Mouse (Mus musculus) natural killer cell, adult 2 months (primary cell): ENCODE measurements around the gene Igll1.
A peak's percentile ranks its signal among the peaks of the same experiment; 100 is the strongest.
"Not testable (repeated sequence)": the region's sequence is repeated elsewhere in the genome, so short reads cannot be mapped to it uniquely, and the experiment has no call there.

Source experiments
- DNase-seq, 2 experiments: peaks; one replicate each; pipeline ENCODE4 v3.0.0; 2022; ENCODE audit warnings: low spot score in 2 of 2

Igll1 gene

DNA sequence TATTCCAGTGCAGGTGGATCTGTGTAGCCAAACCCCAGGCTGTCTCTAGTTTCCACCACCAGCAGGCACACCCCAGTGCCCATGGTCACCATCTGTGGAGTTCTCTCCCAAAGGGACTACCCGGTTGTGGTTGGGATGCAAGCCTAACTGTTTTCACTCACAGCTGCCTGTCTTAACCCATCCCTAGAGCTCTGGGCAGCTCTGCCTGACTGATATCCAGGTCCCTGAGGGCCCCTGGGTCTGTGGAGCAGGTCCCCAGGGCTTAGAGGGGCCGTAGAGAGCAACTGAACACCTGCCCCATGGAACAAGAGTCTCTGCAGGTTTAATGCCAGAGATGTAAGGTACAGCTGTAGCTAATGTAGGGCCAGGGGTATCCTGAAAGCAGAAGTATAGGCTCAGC lies at the start of gene Igll1:
Igll1 (minus strand) TSS at position 8 of the 400 bp plus-strand sequence.
- DNase-seq, result no peak

DNA sequence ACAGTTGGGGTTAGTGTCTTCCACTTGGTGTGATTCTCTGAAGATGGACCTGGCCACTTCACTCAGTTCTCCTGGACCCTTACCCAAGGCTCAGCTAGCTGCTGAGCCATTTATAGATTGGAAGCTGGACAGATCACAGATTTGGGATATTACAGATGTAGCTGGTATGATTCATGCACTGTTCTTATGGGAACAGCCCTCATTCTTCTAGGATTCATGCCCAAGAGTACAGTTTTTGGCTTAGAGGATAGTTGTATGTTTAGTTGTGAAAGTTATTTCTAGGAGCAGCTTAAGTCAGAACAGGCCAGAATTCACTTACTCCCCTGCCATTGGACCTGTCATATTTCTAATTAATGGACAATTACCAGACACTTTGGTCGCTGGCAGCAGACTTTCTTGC lies 49.7 kb upstream of the Igll1 start:
- no peak for DNase-seq

- peak; percentile 54 to 67 for DNase-seq
Measured at GRCm38 (mm10) chr16:16911641-16912597, 48.1 kb upstream of the Igll1 start.

DNA sequence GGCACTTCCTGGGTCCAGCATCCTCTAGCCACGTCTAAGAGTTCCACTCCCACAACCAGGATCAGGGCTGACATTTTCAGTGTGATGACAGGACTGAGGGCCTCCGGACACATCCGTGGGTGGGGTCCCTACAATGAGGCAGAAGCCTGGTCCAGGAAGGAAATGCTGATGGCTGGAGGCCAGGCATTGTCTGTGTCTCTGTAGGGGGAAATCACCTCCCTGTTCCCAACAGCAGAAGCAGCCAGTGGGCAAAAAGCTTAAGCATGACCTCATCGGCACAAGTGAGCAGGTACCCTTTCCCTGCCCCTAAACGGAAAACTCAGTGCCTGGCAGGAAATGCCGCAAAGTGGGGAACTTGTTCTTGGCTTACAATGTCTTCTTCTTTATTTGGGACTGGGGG lies 44.0 kb upstream of the Igll1 start:
- DNase-seq, result no peak

DNA sequence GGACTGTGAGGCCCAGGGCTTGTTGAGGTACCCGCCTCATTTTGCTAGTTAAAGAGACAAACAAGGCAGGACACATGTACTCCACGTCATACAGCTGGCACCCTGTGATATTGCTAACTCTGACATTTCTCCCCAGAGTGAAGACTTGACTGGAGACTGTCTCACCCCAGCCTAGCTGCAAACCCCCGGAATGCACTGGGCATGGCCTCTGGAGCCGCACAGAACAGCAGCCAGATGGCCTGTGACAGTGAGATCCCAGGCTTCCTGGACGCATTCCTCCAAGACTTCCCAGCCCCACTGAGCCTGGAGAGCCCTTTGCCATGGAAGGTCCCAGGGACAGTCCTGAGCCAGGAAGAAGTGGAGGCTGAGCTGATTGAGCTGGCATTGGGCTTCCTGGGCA lies 39.4 kb upstream of the Igll1 start:
- no peak for DNase-seq

DNA sequence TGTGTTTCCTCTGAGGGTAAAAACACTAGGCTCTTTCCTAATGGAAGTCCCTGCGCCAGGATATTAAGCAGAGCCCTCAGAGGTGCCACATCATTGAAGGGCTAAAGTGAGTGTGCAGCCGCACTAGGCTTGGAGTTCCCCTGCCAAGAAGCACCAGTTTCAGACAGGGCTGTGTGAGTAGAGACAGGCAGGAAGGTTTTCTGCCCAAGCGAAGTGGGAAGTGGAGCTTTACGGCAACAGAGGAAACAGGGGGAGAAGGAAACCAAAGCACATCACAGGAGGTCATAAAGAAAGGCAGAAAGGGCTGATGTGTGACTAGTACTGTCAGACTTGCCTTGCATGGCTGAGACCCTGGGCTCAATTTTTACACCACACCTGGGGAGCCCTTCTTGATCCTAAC lies 38.5 kb upstream of the Igll1 start:
- no peak for DNase-seq

DNA sequence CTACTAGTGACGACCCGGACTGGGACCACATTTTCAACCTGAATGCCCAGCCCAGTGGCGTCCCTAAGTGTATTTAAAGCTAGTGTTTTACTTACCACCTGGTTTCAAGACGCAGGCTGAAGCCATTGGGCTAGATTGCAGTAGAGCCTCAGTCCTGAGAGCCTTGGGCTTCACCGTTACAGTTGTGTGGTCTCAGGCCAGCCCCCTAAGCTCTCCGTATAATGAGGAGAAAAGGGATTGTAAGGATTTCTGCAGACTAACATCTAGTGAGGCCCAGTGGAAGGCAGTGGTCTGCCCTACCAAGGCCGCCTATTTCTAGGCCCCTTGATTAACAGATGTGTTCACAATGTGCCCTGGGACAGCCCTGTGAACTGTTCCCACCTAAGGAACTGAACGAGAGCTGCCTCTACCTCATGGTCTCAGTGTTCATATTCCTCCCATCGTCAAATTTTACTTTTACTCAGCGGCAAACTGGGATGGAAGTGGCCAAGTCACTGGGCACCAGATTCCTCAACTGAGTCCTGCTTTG lies 33.3 kb upstream of the Igll1 start:
- no peak for DNase-seq

- peak; percentile 94 to 96 for DNase-seq
Measured at GRCm38 (mm10) chr16:16896382-16897055, 32.7 kb upstream of the Igll1 start, which contains the start of gene Ppm1f. TSS of gene Ppm1f (plus strand) at chr16:16896469.

GRCm38 (mm10) chr16:16896015-16896381 lies 32.2 kb upstream of the Igll1 start:
- DNase-seq, result no peak

- DNase-seq, result no peak
Measured at GRCm38 (mm10) chr16:16892366-16892765, 28.6 kb upstream of the Igll1 start.

DNA sequence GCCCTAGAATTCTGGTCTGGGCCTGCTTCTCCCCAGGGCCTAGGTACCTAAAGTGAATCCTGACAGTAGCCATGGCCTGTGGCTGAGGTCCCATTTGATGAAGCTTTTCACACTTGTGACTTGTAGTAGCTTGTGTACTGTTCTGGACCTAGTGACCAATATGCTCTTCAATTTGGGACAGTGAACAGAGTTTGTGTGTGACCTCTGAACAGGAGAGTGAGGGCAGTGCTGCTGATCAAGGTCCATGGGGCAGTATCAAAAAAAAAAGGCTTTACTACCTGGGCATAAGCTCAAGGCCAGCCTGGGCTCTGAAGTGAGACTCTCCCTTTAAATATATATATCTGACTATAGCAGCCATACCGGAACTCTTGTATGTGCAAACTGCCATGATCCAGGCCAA lies 24.6 kb upstream of the Igll1 start:
- DNase-seq, result no peak

DNA sequence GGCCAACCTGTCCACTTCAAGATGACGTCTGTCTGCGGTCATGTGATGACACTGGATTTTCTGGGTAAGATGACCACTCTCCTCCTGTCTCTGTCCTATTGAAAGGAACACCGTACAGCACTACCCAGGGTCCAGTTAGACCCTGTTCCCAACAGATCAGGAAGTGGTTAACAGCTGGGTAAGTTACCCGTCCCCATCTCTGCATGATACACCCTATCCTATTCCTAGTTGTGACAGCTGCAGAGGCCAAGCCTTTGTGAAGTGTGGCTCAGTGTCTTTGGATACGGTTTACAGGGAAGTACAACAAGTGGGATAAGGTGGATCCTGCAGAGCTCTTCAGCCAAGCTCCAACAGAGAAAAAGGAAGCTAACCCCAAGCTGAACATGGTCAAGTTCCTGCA lies 15.2 kb upstream of the Igll1 start:
- no peak for DNase-seq

DNA sequence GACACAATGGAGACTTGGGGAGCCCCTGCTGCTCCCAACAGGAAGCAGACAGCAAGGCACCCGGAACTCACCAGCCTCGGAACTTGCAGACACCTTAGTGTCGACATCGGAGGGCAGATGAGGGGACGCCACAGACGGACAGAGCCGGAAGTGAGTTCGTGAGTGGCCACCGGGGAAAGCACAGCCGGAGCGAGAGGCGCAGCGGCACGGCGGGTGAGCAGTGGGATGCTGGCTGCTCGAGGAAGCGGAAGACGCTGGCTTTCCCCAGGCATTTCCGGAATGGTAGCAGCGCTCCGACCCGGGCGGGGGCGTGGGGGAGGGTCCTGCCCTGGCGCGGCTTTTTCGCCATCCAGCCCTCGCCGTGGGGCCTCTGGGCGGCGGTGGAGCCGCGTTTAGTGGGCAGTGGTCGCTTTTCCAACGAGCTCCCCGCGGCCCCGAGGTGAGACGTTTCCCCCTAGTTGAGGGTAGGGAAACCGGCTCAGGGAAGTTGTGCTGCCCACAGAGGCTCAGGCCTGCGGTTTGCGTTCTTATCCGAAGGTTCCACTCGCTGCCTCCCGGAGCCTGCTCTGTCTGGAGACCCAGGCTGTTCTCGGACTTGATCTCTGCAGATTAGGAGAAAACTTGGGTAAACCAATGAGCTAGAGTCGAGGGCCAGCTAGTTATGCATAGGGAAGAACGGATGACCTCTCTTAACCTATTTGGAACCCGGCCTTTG lies 7.0 kb upstream of the Igll1 start, which contains the start of the genes Top3b and Vpreb1:
Top3b (plus strand) TSS at position 120 of the 715 bp plus-strand sequence.
Vpreb1 (minus strand) TSS at position 227 of the 715 bp plus-strand sequence.
- peak; percentile 84 to 88 for DNase-seq

- no peak for DNase-seq
Measured at GRCm38 (mm10) chr16:16870241-16870616, 6.4 kb upstream of the Igll1 start.

DNA sequence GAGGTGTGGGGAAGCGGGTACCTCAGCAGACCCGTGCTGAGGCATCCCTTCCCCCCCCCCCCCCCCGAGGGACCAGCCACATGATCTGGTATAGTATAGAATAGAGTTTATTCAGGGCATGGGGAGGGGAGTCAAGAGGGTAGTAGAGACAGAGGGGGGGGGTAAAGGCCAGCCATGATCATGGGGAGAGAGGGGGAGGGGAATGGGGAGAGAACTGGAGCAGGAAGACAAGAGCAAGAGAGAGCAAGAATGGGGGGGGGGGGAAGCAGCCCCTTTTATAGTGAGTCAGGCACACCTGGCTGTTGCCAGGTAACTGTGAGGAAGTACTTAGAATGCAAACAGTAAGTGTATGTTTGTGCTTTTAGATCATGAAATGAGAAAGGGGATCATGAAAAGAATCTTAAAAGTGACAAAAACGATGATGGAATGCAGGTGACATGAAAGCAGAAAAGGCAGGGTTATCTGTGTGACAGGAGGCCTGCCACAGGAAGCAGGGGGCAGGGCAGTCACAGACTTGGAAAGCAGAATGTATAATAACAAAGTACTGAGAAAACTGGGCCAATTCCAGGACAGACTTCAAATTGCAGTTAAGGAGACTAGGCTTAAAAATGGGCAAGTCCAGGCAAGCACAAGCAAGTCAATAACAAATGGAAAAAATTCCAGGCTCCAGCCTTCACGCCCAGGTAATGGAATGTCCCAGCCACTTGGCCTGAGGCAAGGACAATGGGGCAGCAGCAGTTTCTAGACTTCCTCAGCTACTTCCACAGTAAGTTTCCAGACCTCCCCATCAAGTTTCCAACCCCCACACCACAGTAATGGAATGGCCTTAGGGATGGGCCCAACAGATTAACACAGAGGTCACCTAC lies 2.1 kb upstream of the Igll1 start:
- no peak for DNase-seq

DNA sequence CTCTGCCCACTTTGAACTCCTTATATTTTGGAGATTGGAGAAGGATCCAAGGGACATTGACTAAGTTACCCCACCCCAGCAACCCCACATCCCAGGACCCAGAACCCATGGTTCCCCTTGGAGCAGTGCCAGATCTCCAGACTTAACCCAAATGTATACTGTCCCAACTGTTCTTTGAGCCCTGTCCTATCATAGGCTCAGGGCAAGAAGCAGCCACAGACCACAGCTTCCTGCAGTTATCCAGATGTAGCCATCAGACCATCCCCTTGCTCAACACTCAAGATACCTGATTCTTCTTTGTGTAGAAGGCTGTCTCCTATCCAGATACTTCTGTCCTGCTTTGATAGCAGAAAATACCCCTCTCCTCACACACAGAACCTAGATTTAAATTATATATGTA lies 1.4 kb upstream of the Igll1 start:
- DNase-seq, result no peak

DNA sequence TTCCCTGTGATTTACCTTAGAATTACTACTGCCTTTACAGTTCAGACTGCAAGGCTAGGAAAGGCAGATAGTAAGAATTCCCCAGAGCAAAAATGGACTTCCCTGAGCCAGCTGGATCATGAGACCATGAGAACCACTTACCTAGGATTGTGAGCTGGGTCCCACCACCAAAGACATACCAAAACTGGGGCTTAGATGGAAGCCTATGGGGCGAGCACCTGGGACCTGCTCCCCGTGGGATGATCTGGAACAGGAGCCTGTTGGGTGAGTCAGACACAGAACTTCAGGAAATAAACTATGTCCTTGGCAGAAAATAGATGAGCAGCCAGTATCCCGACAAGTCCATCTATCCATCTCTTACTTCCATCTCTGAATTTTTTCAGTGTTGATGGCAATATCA lies 1.5 kb downstream of the Igll1 start:
- DNase-seq, result no peak

DNA sequence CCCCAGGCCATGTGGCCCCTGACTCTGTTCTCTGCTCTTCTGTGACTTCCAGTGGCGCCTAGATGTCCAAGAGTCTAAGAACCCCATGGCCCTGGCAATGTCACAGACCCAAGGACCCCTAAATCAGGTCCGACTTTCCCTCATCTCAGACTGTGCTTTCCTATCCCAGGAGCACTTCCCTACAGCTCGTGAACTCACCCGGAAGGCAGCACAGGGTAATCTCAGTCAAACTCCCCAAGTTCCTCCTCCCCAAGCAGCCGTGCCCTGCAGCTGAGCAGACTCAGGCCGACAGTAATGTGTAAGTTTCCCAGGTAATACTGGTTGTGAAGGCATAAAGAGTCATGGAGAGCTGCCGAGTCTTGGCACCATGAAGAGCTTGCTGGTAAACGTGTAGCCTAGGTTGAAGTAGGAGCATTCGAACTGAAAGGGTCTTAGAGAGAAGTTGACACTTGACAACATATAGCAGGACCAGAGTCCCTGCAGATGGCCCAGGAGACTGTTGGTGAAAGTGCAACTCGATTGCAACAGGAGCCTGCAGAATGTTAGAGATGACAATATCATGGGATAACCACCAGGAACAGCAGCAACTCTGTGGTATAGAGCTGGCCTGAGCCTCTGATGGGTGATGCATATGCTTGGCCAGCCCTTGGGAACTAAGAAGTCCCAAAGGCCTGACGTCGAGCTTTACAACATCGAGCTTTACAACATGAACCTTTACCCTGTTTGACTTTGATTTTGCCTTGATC lies 6.9 kb downstream of the Igll1 start:
- no peak for DNase-seq

GRCm38 (mm10) chr16:16856054-16856453 lies 7.7 kb downstream of the Igll1 start:
- DNase-seq, result not testable (repeated sequence)

DNA sequence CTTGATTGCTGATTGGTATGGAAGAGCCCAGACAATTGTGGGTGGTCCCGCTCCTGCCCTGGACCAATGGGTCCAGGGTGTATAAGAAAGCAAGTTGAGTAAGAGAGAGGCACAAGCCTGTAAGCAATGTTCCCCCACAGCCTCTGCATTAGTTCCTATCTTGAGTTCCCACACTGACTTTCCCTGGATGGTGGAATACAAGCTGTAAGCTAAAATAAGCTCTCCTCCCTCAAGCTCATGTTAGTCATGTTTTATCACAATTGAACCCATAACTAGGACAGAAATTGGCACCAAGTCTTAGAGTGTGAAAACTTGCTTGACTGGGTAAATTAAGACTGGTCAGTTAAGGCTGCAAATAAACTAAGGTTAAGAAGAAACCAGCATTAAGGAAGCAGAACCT lies 8.2 kb downstream of the Igll1 start:
- no peak for DNase-seq
